Mouse (Mus musculus) lung, postnatal 0 days (tissue): ENCODE data around the gene Lekr1.

Experiments
- CTCF ChIP-seq: IDR thresholded peaks from 2 replicates; pipeline ENCODE4 v1.5.1; 2016; ENCODE audit warnings: antibody characterized with exemption, mild to moderate bottlenecking
- EP300 ChIP-seq: IDR thresholded peaks from 2 replicates; pipeline ENCODE4 v1.6.1; 2016; ENCODE audit warnings: antibody characterized with exemption, mild to moderate bottlenecking, control low read depth

DNA sequence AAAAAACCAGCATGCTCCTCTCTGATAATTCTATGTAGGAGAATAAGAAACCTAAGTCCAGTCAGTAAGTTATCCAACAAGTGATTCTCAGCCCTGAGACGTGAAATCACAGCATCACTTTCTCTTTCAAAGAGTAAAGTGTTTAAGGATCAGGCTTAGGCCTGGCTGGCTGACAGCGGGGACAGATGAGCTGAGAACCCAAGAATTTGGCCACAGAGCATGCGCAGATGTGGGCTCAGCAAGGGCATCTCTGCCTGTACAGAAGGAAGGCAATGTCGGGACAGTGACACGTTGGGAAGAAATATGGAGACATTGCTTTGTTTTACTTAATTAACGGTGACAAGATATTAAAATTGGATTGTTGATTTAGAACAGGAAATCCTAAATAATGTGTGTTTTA lies 160.7 kb downstream of the Lekr1 start:
- TF ChIP-seq CTCF = no peak
- no peak for TF ChIP-seq EP300
